Mouse (Mus musculus): Measurements from ENCODE around the gene Rab30.

DNA sequence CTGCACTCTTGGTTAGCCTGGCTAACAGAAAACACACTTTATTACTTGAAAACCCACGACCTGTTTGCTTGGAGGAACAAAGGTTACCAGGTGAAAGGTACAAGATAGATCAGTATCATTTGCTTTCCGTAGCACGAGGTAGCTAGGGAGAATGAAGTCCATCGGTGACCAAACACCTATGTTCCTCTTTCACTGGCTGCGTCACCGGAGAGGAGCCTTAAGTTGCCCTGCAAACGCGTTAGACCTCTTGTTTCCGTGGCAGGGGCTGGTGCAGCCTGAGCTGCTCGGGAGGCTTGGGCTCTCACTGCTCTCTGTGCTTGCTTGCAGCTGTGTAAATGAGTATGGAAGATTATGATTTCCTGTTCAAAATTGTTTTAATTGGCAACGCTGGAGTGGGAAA, 78.3 kb downstream of the Rab30 start:
- TF ChIP-seq CTCF (IDR thresholded peaks at IDR 0.05; ENCODE audit: extremely low read depth, insufficient read depth, low read length): no peak
- no peak for TF ChIP-seq POLR2A (IDR thresholded peaks at IDR 0.05; ENCODE audit: extremely low read depth, insufficient read depth, low read length)
